Mouse (Mus musculus): ENCODE measurements around the gene Mpig6b.

- TF ChIP-seq CTCF (IDR thresholded peaks at IDR 0.05; ENCODE audit: extremely low read depth, insufficient read depth, low read length): 0 out of 2 replicates have a peak, but pooled peaks have one; percentile 10
- TF ChIP-seq POLR2A (IDR thresholded peaks at IDR 0.05; ENCODE audit: extremely low read depth, insufficient read depth, low read length): no peak
Measured at GRCm38 (mm10) chr17:35070556-35071229, 4.7 kb upstream of the Mpig6b start.

All from cortical plate, adult 2 months (tissue).